Mouse (Mus musculus) lung, embryonic 14.5 days (tissue): Measurements from ENCODE around the gene Zfhx2. TPM values are rescaled to one million over a fixed set of nuclear protein-coding genes. Genes with fewer than 3 reads are reported as not detected.
A peak's percentile ranks its signal among the peaks of the same experiment; 100 is the strongest.

Experiments
- ATAC-seq: fragments of 200-750 bp; cut with Nextera tagmentation; 2 replicates; pipeline ENCODE4 v1.8.0; 2017; ENCODE audit warnings: mild to moderate bottlenecking, moderate TSS enrichment, moderate library complexity; ENCODE audit not compliant: insufficient read depth
- DNase-seq: peaks from one replicate; pipeline ENCODE4 v3.0.0-alpha.2; 2015
- H3K27ac ChIP-seq: fragments of 300-500 bp; sonication (generic); 2 replicates; pipeline ENCODE4 v1.5.1; 2014; ENCODE audit warnings: low read depth, mild to moderate bottlenecking, moderate library complexity
- H3K27me3 ChIP-seq: fragments of 300-500 bp; sonication (generic); 2 replicates; pipeline ENCODE4 v1.6.1; 2014; ENCODE audit warnings: low read length, control low read depth; ENCODE audit not compliant: insufficient read depth
- H3K36me3 ChIP-seq: fragments of 300-500 bp; sonication (generic); 2 replicates; pipeline ENCODE4 v1.6.1; 2014; ENCODE audit warnings: control low read depth; ENCODE audit not compliant: insufficient read depth
- H3K4me1 ChIP-seq: fragments of 300-500 bp; sonication (generic); 2 replicates; pipeline ENCODE4 v1.6.1; 2014; ENCODE audit warnings: antibody characterized with exemption, control low read depth; ENCODE audit not compliant: insufficient read depth
- H3K4me2 ChIP-seq: fragments of 300-500 bp; sonication (generic); 2 replicates; pipeline ENCODE4 v1.6.1; 2014; ENCODE audit warnings: mild to moderate bottlenecking
- H3K4me3 ChIP-seq: fragments of 300-500 bp; sonication (generic); 2 replicates; pipeline ENCODE4 v1.5.1; 2014; ENCODE audit warnings: low read depth, low read length
- H3K9ac ChIP-seq: fragments of 300-500 bp; sonication (generic); 2 replicates; pipeline ENCODE4 v1.6.1; 2014
- H3K9me3 ChIP-seq: fragments of 300-500 bp; sonication (generic); 2 replicates; pipeline ENCODE4 v1.6.1; 2016; ENCODE audit warnings: low read depth, low read length, control low read depth
- CTCF ChIP-seq: IDR thresholded peaks from 2 replicates; pipeline ENCODE4 v1.5.1; 2016; ENCODE audit warnings: antibody characterized with exemption, low read depth
- WGBS: fragments of 180-500 bp; shearing (Covaris S2); extraction: QIAGEN DNeasy Blood & Tissue Kit; methylation state at CpG from one replicate; pipeline ENCODE4 v1.1.7; 2014; 5-methylcytosine and 5-hydroxymethylcytosine counted together
- polyA plus RNA-seq: library from polyadenylated mRNA; unstranded; fragments of >200 nt; fragmentation: Nextera tagmentation; extraction: Ambion mirVana; gene quantifications from 2 replicates; pipeline ENCODE4 v1.2.1, GENCODE M21; 2014

The Zfhx2 gene
- polyA plus RNA-seq, 1 experiment from 2014 or later = 3.5 TPM

DNA sequence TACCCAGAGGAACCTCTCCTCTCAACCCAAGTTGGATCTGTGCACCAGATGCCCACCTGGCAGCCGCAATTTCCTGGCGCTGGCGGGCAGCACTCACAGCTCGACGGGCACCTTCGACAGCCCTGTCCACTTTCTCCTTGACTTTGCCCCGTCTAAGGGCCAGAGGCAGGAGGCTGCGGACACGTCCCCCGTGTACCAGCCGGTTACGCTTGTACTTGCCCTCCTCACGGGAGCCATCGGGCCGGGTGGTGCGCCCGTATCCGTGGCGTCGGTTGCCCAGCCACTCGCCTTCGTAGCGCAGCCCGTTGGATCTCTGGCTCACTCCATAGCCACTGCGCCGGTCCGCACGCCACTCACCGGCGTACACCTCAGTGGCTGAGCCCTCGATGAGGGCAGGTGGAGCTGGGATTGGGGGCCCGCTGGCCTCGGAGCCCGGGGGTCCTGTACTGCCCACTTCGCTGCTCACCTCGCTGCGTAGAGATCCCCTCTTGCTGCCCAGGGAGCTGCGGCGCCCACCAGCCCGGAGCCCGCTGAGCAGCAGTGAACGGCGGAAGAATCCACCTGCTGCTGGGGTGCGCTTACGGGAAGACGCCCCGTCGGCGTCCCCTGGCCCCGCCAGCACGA is 21.3 kb upstream of the Zfhx2 start:
- peak overlapping the region; percentile 10; the same call in 1 of the 2 replicates for H3K4me2 ChIP-seq
- WGBS = 57% methylated on average over 51 of the region's 51 CpGs

DNA sequence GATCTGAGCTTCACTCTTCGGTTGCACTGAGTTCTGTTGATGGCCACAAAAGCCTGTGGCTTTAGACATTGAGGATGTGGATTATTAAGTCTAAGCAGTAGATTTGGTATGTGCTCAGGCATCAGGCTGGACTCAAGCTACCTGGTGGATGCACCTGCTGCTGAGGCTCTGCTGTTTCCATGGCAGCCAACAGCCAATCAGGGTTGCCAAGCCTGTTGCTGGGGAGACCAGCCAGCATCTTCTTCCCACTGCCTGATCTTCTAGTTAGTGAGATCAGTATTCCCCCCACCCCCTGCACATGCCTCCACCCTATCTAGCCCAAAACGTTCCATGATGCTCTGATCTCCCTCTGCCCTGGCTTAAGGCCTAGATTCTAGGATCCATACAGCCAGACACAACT is 19.6 kb upstream of the Zfhx2 start:
- Histone ChIP-seq H3K9ac (no peak overlapping the region), H3K9me3 (no peaks in the 10 kb centered on the region), H3K4me3 (no peak overlapping the region), H3K27me3 (peaks cover 59% of the 10 kb centered on the region), H3K36me3 (no peaks in the 10 kb centered on the region), H3K4me2 (no peak overlapping the region), H3K27ac (no peak overlapping the region), H3K4me1 (peaks cover 5% of the 10 kb centered on the region; the same call in 1 of the 2 replicates)
- no peak for DNase-seq
- 70% methylated on average over 2 of the region's 2 CpGs for WGBS
- no peak for TF ChIP-seq CTCF
- no peak for ATAC-seq

More for the DNA sequence above, 21.3 kb upstream of the Zfhx2 start:
- DNase-seq (no peak), ATAC-seq (no peak)
- no peaks in the 10 kb centered on the region for H3K9me3 ChIP-seq
- no peak overlapping the region for H3K9ac ChIP-seq
- peaks cover 71% of the 10 kb centered on the region for H3K27me3 ChIP-seq
- TF ChIP-seq CTCF = no peak
- H3K27ac ChIP-seq = no peak overlapping the region
- H3K36me3 ChIP-seq = no peaks in the 10 kb centered on the region
- H3K4me1 ChIP-seq = peaks cover 5% of the 10 kb centered on the region; the same call in 1 of the 2 replicates
- H3K4me3 ChIP-seq = no peak overlapping the region

DNA sequence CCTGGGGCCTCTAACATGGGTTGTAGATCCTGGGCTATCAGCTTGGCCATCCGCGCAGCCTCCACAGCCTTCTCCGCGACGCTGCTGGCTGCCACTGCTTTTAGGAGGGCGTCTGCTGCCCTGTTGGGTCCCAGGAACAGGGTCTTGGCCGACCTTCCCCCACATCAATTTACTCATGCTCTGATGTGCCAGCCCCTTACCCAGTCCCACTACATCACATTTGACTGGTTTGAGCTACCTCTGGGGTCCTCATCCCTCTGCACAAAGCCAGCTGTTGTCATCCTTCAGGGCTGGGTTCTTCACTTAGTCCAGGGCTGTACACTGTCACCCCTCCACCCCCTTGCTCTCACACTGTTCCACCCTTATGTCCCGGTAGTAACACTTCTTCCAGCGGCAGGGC is 18.0 kb upstream of the Zfhx2 start:
- H3K27ac ChIP-seq = no peak overlapping the region
- H3K4me3 ChIP-seq = no peak overlapping the region
- H3K9ac ChIP-seq = no peak overlapping the region
- ATAC-seq (no peak), DNase-seq (no peak)
- H3K4me2 ChIP-seq = no peak overlapping the region
- no peaks in the 10 kb centered on the region for H3K36me3 ChIP-seq
- WGBS = 23% methylated on average over 9 of the region's 9 CpGs
- peaks cover 5% of the 10 kb centered on the region; the same call in 1 of the 2 replicates for H3K4me1 ChIP-seq
- no peaks in the 10 kb centered on the region for H3K9me3 ChIP-seq
- TF ChIP-seq CTCF = no peak
- H3K27me3 ChIP-seq = peaks cover 44% of the 10 kb centered on the region

DNA sequence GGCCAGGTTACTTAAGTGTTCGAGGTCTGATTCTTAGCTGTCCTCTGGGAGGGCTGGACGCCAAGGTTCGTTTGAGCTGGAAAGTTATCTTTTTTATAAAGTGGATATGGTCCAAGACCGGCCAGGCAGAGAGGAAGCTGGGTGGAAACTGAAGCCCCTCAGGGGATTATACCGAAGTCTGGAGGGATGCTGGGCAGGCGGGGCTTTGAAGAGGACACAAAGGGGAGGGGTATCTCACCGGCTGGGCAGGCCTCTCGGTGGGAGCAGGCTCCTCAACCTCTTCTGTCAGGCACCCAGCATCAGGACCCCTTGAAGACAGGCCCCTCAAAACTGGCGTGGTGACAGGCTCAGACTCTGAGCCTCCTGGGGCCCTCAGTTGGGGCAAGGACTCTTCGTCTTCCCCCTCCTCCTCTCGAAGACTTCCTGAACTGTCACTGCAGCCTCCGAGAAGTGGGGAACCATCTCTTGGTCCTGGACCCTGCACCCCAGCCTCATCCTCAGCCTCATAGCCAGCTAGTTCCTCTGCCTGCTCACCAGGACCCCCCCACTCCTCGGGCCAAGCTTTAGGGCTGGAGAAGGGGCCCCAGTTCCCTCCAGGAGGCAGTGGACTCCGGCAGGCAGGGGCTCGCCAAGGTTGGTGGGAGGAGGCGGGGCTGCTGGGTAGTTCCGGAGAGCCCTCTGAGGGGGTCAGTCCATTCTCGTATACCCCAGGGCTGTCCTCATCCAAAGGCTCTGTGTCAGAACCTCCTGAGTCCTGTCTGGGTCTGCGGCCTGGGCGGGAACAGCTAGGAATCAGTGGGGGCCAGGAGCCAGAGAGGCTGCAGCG is 17.1 kb upstream of the Zfhx2 start:
- H3K4me1 ChIP-seq = peaks cover 5% of the 10 kb centered on the region; the same call in 1 of the 2 replicates
- H3K27ac ChIP-seq = no peak overlapping the region
- no peak overlapping the region for H3K4me3 ChIP-seq
- H3K27me3 ChIP-seq = peaks cover 36% of the 10 kb centered on the region
- no peak overlapping the region for H3K4me2 ChIP-seq
- DNase-seq (no peak), ATAC-seq (no peak)
- WGBS = 16% methylated on average over 21 of the region's 21 CpGs
- TF ChIP-seq CTCF = no peak
- no peaks in the 10 kb centered on the region for H3K9me3 ChIP-seq
- H3K9ac ChIP-seq = no peak overlapping the region
- H3K36me3 ChIP-seq = no peaks in the 10 kb centered on the region

DNA sequence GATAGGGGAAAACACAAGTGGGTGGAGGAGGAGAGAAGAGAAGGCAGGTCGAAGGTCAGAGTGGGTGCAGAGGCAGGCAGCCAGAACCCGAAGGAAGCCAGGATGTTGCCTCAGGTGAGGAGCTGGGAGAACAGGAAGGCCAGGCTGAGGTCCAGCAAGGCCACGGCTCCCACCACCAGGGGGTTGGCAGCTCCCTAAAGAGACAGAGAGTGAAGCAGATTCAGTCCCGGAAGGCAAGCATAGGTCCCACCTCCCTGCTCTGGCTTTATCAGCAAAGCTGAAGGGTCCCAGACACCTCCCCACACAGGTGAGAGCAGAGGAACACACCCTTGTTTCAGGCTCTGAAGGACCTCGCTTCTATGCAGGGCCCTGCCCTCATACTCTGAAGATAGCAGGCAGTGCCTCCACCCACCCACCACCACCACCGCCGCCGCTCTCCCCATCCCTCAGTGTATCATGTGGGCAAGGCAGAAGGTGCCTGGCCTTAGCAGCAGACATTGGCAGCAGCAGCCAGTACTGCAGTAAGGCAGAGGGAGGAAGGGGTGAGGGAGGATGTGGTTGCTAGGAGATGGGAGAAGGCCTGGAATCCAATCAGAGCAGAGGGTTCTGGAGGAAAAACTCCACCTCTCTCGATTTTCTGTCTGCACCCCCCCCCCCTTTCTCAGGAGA is 16.2 kb upstream of the Zfhx2 start:
- WGBS = 35% methylated on average over 9 of the region's 9 CpGs

DNA sequence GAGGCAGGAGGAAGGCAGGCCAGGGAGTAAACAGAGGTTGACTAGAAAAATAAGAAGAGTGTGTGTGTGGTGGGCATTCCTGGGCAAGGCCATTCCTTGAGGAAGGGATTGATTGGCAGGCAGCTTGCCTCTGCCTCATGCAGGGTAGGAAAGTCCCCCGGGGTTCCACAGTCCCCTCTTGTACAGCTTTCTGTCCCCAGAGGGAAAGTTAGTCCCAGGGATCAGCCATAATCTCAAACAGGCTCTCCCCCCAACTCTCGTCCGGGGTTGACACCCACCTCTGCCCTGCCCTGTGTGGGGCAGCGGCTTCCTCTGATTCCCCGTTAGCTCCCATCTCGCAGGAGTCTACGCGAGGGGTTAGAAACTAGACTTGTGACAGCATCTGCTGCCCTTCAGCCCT is 14.9 kb upstream of the Zfhx2 start:
- Histone ChIP-seq H3K27ac (no peak overlapping the region), H3K36me3 (no peaks in the 10 kb centered on the region; the same call in 1 of the 2 replicates), H3K9ac (no peak overlapping the region), H3K4me3 (no peak overlapping the region), H3K9me3 (no peaks in the 10 kb centered on the region), H3K4me2 (peak overlapping the region; percentile 79; the same call in 1 of the 2 replicates), H3K27me3 (peaks cover 19% of the 10 kb centered on the region), H3K4me1 (peaks cover 5% of the 10 kb centered on the region; the same call in 1 of the 2 replicates)
- ATAC-seq = no peak
- 77% methylated on average over 8 of the region's 8 CpGs for WGBS
- DNase-seq = no peak
- TF ChIP-seq CTCF = no peak

More for the DNA sequence above, 16.2 kb upstream of the Zfhx2 start:
- peaks cover 26% of the 10 kb centered on the region for H3K27me3 ChIP-seq
- H3K27ac ChIP-seq = no peak overlapping the region
- no peaks in the 10 kb centered on the region for H3K36me3 ChIP-seq
- ATAC-seq (no peak), DNase-seq (no peak)
- H3K4me1 ChIP-seq = peaks cover 5% of the 10 kb centered on the region; the same call in 1 of the 2 replicates
- no peaks in the 10 kb centered on the region for H3K9me3 ChIP-seq
- H3K4me2 ChIP-seq = no peak overlapping the region
- H3K4me3 ChIP-seq = no peak overlapping the region
- TF ChIP-seq CTCF = no peak
- H3K9ac ChIP-seq = no peak overlapping the region
